Mouse (Mus musculus) ES-E14 (cell line): ENCODE results near the gene Slc34a2. TPM values are rescaled to one million over a fixed set of nuclear protein-coding genes. Genes with fewer than 3 reads are reported as not detected.
A peak's percentile ranks its signal among the peaks of the same experiment; 100 is the strongest.

Experiments
- DNase-seq: peaks from one replicate; pipeline ENCODE4 v3.0.0-alpha.2; 2013; ENCODE audit warnings: low read depth, low spot score
- H3K27ac ChIP-seq: 2 replicates; pipeline ENCODE4 v1.5.1; 2012; ENCODE audit warnings: low read depth, mild to moderate bottlenecking, low read length, moderate library complexity, mixed read lengths; ENCODE audit not compliant: poor library complexity, insufficient read depth, severe bottlenecking
- H3K36me3 ChIP-seq: 2 replicates; pipeline ENCODE4 v1.6.1; 2012; ENCODE audit warnings: mild to moderate bottlenecking, low read length, moderate library complexity, mixed read lengths; ENCODE audit not compliant: control insufficient read depth, poor library complexity, insufficient read depth, severe bottlenecking
- H3K4me1 ChIP-seq, 2 experiments: fragments of 150-350 bp in 1 of 2; sonication (generic) in 1 of 2; 2 replicates each; pipeline ENCODE4 v1.6.1; 2012; ENCODE audit warnings: low read length in 2 of 2, mild to moderate bottlenecking in 1 of 2, mixed read lengths in 1 of 2; ENCODE audit not compliant: control insufficient read depth in 2 of 2, insufficient read depth in 2 of 2, poor library complexity in 1 of 2
- H3K4me3 ChIP-seq, 2 experiments: fragments of 150-350 bp in 1 of 2; sonication (generic) in 1 of 2; 2 replicates each; pipeline ENCODE4 v1.5.1; 2012; ENCODE audit warnings: low read length in 2 of 2, low read depth in 1 of 2, mild to moderate bottlenecking in 1 of 2, mixed read lengths in 1 of 2; ENCODE audit not compliant: insufficient read depth in 1 of 2, poor library complexity in 1 of 2, severe bottlenecking in 1 of 2
- H3K9ac ChIP-seq: 2 replicates; pipeline ENCODE4 v1.6.1; 2012; ENCODE audit warnings: low read depth, mild to moderate bottlenecking, low read length, mixed read lengths; ENCODE audit not compliant: poor library complexity, insufficient read depth, severe bottlenecking
- H3K9me3 ChIP-seq: fragments of 150-350 bp; sonication (generic); 2 replicates; pipeline ENCODE4 v1.6.1; 2012; ENCODE audit warnings: low read depth, mild to moderate bottlenecking, low read length; ENCODE audit not compliant: control insufficient read depth, insufficient read depth
- CHD2 ChIP-seq: IDR thresholded peaks from 2 replicates; pipeline ENCODE4 v1.6.1; 2014; ENCODE audit warnings: mild to moderate bottlenecking, low read depth, low read length, inconsistent platforms
- HCFC1 ChIP-seq: IDR thresholded peaks from 2 replicates; pipeline ENCODE4 v1.6.1; 2012; ENCODE audit warnings: low read length, inconsistent platforms, borderline replicate concordance; ENCODE audit not compliant: insufficient read depth
- MAFK ChIP-seq: IDR thresholded peaks from 2 replicates; pipeline ENCODE4 v1.6.1; 2014; ENCODE audit warnings: mild to moderate bottlenecking, low read depth, low read length, inconsistent platforms; ENCODE audit not compliant: insufficient read depth
- ZC3H11A ChIP-seq: IDR thresholded peaks from 2 replicates; pipeline ENCODE4 v1.6.1; 2012; ENCODE audit warnings: low read depth, mild to moderate bottlenecking, inconsistent platforms, low read length, borderline replicate concordance
- ZNF384 ChIP-seq: IDR thresholded peaks from 2 replicates; pipeline ENCODE4 v1.6.1; 2012; ENCODE audit warnings: low read depth, low read length, inconsistent platforms
- in situ Hi-C, 2 experiments: fragments of 600-800 bp; cut with MboI; formaldehyde crosslinking; loops; one replicate each; pipeline ENCODE4 v1.15.1; 2025; ENCODE audit warnings: low sequenced_read_pairs in 2 of 2, inconsistent platforms in 1 of 2; ENCODE audit not compliant: unreplicated experiment in 2 of 2
- total RNA-seq: library from RNA; depleted of rRNA; stranded (reverse); fragments of 300-350 nt; gene quantifications from 2 replicates; pipeline ENCODE4 v1.2.3, GENCODE M21; 2012

Gene Slc34a2
- total RNA-seq, 1 experiment: 1.3 TPM

- no peak for DNase-seq
- Histone ChIP-seq H3K4me1 (peaks cover 1 to 5% of the 10 kb centered on the region in 2 experiments; a peak in 1 of 4 replicates), H3K27ac (no peak overlapping the region), H3K4me3 (no peak overlapping the region), H3K36me3 (no peaks in the 10 kb centered on the region), H3K9ac (no peak overlapping the region), H3K9me3 (no peaks in the 10 kb centered on the region)
- TF ChIP-seq ZNF384: no peak
- no peak for TF ChIP-seq CHD2
- no peak for TF ChIP-seq MAFK
- TF ChIP-seq HCFC1: no peak
- no peak for TF ChIP-seq ZC3H11A
- in situ Hi-C loops: no loop called here
Observed at GRCm38 (mm10) chr5:53111036-53111435, 73.2 kb downstream of the Slc34a2 start.

DNA sequence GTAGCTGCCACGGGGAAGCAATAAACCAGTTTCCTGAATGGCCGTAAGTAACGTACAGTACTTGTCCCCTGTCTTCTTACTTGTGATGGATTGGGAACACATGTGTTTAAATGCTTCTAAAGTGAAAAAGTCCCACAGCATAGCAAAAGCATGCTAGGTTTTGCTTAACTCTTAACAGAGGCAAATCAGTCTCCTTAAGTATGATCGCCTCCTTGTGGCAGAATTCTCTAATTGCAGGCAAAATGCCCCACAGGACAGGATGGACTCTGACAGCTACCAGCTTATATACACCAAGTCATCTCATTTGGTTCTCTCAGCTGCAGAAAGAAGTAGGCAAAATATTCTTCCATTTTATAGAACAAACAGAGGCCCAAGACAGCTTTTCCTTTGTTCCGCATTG is 75.1 kb downstream of the Slc34a2 start:
- H3K4me3 ChIP-seq: no peak overlapping the region
- H3K9me3 ChIP-seq: no peaks in the 10 kb centered on the region
- peak; percentile 53 for DNase-seq
- H3K27ac ChIP-seq: no peak overlapping the region
- TF ChIP-seq MAFK (no peak), HCFC1 (no peak), ZNF384 (no peak), ZC3H11A (no peak), CHD2 (no peak)
- H3K4me1 ChIP-seq: peaks cover 0 to 3% of the 10 kb centered on the region in 2 experiments; a peak in 1 of 4 replicates
- no peak overlapping the region for H3K9ac ChIP-seq
- in situ Hi-C loops: no loop called here
- no peaks in the 10 kb centered on the region for H3K36me3 ChIP-seq

DNA sequence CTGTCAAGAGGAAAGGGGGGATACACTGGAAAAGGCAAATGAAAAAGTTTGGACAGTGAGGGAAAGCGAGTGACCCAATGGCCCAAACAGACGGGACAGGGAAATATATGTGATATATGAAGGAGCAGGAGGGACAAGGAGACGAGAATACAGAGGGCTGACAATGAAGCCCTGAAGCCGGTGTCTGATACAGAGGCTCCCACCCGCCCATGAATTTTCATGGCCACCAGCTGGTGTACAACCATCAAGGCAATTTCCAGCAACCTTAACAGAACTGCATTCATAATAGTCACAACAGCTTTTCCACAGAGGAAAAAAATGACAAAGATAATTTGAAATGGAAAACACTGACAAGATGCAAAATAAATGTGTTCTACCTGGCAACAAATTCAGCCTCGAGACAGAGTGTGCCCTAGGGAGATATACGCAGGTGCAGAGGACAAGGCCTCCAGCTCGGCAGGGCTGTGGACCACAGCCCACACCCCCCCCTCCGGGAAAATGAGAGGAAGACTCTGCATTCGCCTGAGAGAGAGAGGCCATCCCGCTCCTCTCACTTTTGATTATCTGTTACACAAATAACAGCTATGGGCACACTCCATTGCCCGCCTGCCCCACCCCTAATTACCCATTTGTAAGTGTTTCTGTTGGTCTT is 76.9 kb downstream of the Slc34a2 start:
- in situ Hi-C loops: no loop called here
- H3K9me3 ChIP-seq: no peaks in the 10 kb centered on the region
- H3K9ac ChIP-seq: no peak overlapping the region
- H3K4me3 ChIP-seq: no peak overlapping the region
- H3K27ac ChIP-seq: no peak overlapping the region
- H3K36me3 ChIP-seq: no peaks in the 10 kb centered on the region
- TF ChIP-seq MAFK: no peak
- no peak for TF ChIP-seq HCFC1
- TF ChIP-seq ZNF384: no peak
- no peak for TF ChIP-seq CHD2
- no peak for TF ChIP-seq ZC3H11A
- DNase-seq: no peak
- H3K4me1 ChIP-seq: peaks cover 0 to 3% of the 10 kb centered on the region in 2 experiments; a peak in 1 of 4 replicates

- no peak for DNase-seq
- no peak overlapping the region for H3K27ac ChIP-seq
- in situ Hi-C loops: no loop called here
- H3K9ac ChIP-seq: no peak overlapping the region
- H3K4me1 ChIP-seq: no peaks in the 10 kb centered on the region
- H3K36me3 ChIP-seq: no peaks in the 10 kb centered on the region
- H3K4me3 ChIP-seq: no peak overlapping the region
- TF ChIP-seq ZNF384: no peak
- no peak for TF ChIP-seq ZC3H11A
- TF ChIP-seq CHD2: no peak
- no peak for TF ChIP-seq MAFK
- TF ChIP-seq HCFC1: no peak
- no peaks in the 10 kb centered on the region for H3K9me3 ChIP-seq
Observed at GRCm38 (mm10) chr5:53118212-53118611, 80.3 kb downstream of the Slc34a2 start.

DNA sequence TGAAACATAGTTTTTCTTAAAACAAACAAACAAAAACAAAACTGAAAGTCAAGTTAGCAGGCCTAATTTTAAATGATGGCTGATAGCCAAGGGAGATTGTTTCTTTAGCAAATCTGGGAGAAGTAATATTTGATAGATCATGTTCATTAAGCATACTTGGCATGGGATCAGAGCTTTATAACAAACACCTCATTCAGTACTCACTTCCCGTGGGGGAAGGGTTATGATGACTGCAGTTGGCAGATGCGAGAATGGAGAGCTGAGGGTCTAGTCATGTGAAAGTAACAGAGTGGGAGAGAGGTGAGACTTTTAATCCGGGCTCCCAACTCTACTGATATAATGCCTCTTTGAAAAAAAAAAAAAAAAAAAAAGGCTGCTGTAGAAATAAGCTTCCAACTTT is 81.8 kb downstream of the Slc34a2 start:
- H3K4me1 ChIP-seq: no peaks in the 10 kb centered on the region
- no peak overlapping the region for H3K9ac ChIP-seq
- H3K27ac ChIP-seq: no peak overlapping the region
- no peaks in the 10 kb centered on the region for H3K9me3 ChIP-seq
- no peak overlapping the region for H3K4me3 ChIP-seq
- DNase-seq: no peak
- no peaks in the 10 kb centered on the region for H3K36me3 ChIP-seq
- TF ChIP-seq CHD2 (no peak), MAFK (no peak), ZNF384 (no peak), HCFC1 (no peak), ZC3H11A (no peak)
- in situ Hi-C loops: no loop called here
